Mouse (Mus musculus): Measurements from ENCODE around the gene Olfr657. TPM values are rescaled to one million over a fixed set of nuclear protein-coding genes. Genes with fewer than 3 reads are reported as not detected.

Gene Olfr657
- polyA plus RNA-seq, 1 experiment from 2014 or later: not detected

DNA sequence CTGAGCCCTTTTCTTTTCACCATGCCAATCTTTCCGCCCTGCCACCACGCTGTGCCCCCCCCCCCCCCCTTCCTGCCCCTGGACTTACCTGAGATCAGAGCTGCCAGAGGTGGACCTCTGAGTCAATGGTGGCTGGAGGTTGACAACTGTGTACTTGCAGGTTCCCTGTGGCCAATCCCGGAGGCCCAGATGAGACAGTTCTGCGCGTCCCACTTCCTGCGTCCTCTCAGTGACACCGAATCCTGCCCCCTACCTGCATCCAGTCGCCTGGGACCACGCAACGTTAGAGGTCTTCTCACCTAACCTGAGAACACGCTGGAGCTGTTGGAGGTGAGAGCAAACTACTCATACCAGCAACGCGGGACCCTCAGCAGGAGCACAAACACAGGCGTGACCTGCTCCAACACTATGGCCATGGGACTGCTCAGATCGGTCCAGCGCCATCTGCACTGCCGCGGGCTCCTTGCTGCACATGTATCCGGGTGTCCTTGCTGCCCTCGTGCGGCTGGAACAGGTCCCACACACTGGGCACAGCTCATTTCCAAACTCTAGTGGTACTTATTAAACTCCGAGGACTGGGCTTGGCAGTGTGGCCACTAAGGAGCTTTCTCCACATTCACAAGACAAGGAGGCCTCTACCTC, 22.4 kb downstream of the Olfr657 start, which contains the start of gene Olfr658:
Gene Olfr658 (minus strand): TSS at position 465 of the 642 bp plus-strand sequence.
- H3K4me3 ChIP-seq (ENCODE audit: low read length): peak within 1 kb of the TSS; percentile 31
- peak; percentile 91 for ATAC-seq
- peak within 1 kb of the TSS; percentile 55 for H3K4me2 ChIP-seq (ENCODE audit: low read depth, low read length)

DNA sequence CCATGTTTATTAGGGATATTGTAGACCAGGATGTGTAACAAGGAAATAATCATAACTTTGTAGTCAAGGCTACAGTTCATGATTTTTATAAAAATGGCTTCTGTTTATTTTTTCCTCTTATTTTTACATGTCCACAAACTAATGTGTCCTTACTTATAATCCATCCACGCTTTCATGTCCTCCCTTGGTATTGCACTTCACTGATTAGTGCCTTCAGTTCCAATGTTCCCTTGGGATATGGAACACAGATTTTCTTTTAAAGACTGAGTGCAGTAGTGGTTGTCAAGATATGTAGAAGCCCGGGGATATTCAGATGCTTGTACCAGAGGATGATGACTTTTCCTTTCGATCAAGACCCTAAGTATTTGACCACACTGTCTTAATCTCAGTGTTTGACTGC, 41.9 kb downstream of the Olfr657 start, which contains the start of gene Olfr659:
Gene Olfr659 (plus strand): TSS at position 301 of the 400 bp plus-strand sequence.
- H3K36me3 ChIP-seq (ENCODE audit: control insufficient read depth, insufficient read depth, low read length): no peaks in the 10 kb centered on the region
- 82% methylated on average over 3 of the region's 3 CpGs for WGBS
- no peaks in the 10 kb centered on the region for H3K9me3 ChIP-seq (ENCODE audit: control insufficient read depth, low read length)
- ATAC-seq: no peak
- no peak within 1 kb of the TSS for H3K27ac ChIP-seq (ENCODE audit: low read length)
- no peak within 1 kb of the TSS for H3K4me2 ChIP-seq (ENCODE audit: low read depth, low read length)
- no peaks in the 10 kb centered on the region for H3K27me3 ChIP-seq (replicated peaks; ENCODE audit: control insufficient read depth, insufficient read depth, low read length)
- H3K4me3 ChIP-seq (ENCODE audit: low read length): no peak within 1 kb of the TSS
- H3K4me1 ChIP-seq (ENCODE audit: control insufficient read depth, insufficient read depth, low read length): no peaks in the 10 kb centered on the region
- H3K9ac ChIP-seq (ENCODE audit: low read depth, low read length): no peak within 1 kb of the TSS

More for the DNA sequence above, 22.4 kb downstream of the Olfr657 start, which contains the start of gene Olfr658:
- no peak within 1 kb of the TSS for H3K9ac ChIP-seq (ENCODE audit: low read depth, low read length)
- no peak within 1 kb of the TSS for H3K27ac ChIP-seq (ENCODE audit: low read length)
- H3K9me3 ChIP-seq (ENCODE audit: control insufficient read depth, low read length): no peaks in the 10 kb centered on the region
- H3K27me3 ChIP-seq (replicated peaks; ENCODE audit: control insufficient read depth, insufficient read depth, low read length): no peaks in the 10 kb centered on the region
- no peaks in the 10 kb centered on the region for H3K36me3 ChIP-seq (ENCODE audit: control insufficient read depth, insufficient read depth, low read length)
- no peaks in the 10 kb centered on the region for H3K4me1 ChIP-seq (ENCODE audit: control insufficient read depth, insufficient read depth, low read length)
- WGBS: 24% methylated on average over 21 of the region's 22 CpGs

- Histone ChIP-seq H3K4me1 (ENCODE audit: control insufficient read depth, insufficient read depth, low read length) (no peaks in the 10 kb centered on the region), H3K36me3 (ENCODE audit: control insufficient read depth, insufficient read depth, low read length) (no peaks in the 10 kb centered on the region), H3K4me3 (ENCODE audit: low read length) (no peak within 1 kb of the TSS), H3K9me3 (ENCODE audit: control insufficient read depth, low read length) (no peaks in the 10 kb centered on the region), H3K27me3 (replicated peaks; ENCODE audit: control insufficient read depth, insufficient read depth, low read length) (no peaks in the 10 kb centered on the region), H3K4me2 (ENCODE audit: low read depth, low read length) (no peak within 1 kb of the TSS), H3K9ac (ENCODE audit: low read depth, low read length) (no peak within 1 kb of the TSS), H3K27ac (ENCODE audit: low read length) (no peak within 1 kb of the TSS)
- ATAC-seq: no peak
- WGBS: 90% methylated on average over 2 of the region's 2 CpGs
These were observed 61.6 kb downstream of the Olfr657 start, which contains the start of gene Olfr661 for GRCm38 (mm10) chr7:104686201-104686600. Gene Olfr661, plus strand, starts transcription at chr7:104686501.

Other genes starting within 250 kb of the Olfr657 start
- 0.31 and 0.34 TPM in 2 replicates for gene Trim30c, start 224.0 kb upstream of the Olfr657 start, polyA plus RNA-seq (2015; fragmentation: Nextera tagmentation; extraction: Ambion mirVana)
- gene Trim30a, start 159.6 kb upstream of the Olfr657 start, polyA plus RNA-seq (2015; fragmentation: Nextera tagmentation; extraction: Ambion mirVana): 1.2 TPM in 2 replicates
- gene Trim30d, start 116.9 kb upstream of the Olfr657 start, polyA plus RNA-seq (2015; fragmentation: Nextera tagmentation; extraction: Ambion mirVana): 0.88 and 0.93 TPM in 2 replicates
- not detected in 2 replicates for gene Olfr651, start 74.7 kb upstream of the Olfr657 start, polyA plus RNA-seq (2015; fragmentation: Nextera tagmentation; extraction: Ambion mirVana)
- gene Olfr652, start 63.9 kb upstream of the Olfr657 start, polyA plus RNA-seq (2015; fragmentation: Nextera tagmentation; extraction: Ambion mirVana): not detected in 2 replicates
- gene Olfr653, start 47.5 kb upstream of the Olfr657 start, polyA plus RNA-seq (2015; fragmentation: Nextera tagmentation; extraction: Ambion mirVana): not detected in 2 replicates
- gene Olfr654, start 37.8 kb upstream of the Olfr657 start, polyA plus RNA-seq (2015; fragmentation: Nextera tagmentation; extraction: Ambion mirVana): not detected in 2 replicates
- gene Olfr655, start 23.0 kb upstream of the Olfr657 start, polyA plus RNA-seq (2015; fragmentation: Nextera tagmentation; extraction: Ambion mirVana): not detected in 2 replicates
- not detected in 2 replicates for gene Olfr656, start 10.8 kb upstream of the Olfr657 start, polyA plus RNA-seq (2015; fragmentation: Nextera tagmentation; extraction: Ambion mirVana)
- gene Olfr658, start 22.5 kb downstream of the Olfr657 start, polyA plus RNA-seq (2015; fragmentation: Nextera tagmentation; extraction: Ambion mirVana): not detected in 2 replicates
- gene Olfr659, start 42.0 kb downstream of the Olfr657 start, polyA plus RNA-seq (2015; fragmentation: Nextera tagmentation; extraction: Ambion mirVana): not detected in 2 replicates
- not detected in 2 replicates for gene Olfr661, start 61.7 kb downstream of the Olfr657 start, polyA plus RNA-seq (2015; fragmentation: Nextera tagmentation; extraction: Ambion mirVana)
- gene Usp17le, start 152.7 kb downstream of the Olfr657 start, polyA plus RNA-seq (2015; fragmentation: Nextera tagmentation; extraction: Ambion mirVana): not detected in 2 replicates
- gene Usp17lb, start 217.8 kb downstream of the Olfr657 start, polyA plus RNA-seq (2015; fragmentation: Nextera tagmentation; extraction: Ambion mirVana): not detected in 2 replicates
- gene Usp17la, start 232.2 kb downstream of the Olfr657 start, polyA plus RNA-seq (2015; fragmentation: Nextera tagmentation; extraction: Ambion mirVana): not detected in 2 replicates

All from intestine, embryonic 16.5 days (tissue).